Mouse (Mus musculus): ENCODE measurements around the gene Mta2.
A peak's percentile ranks its signal among the peaks of the same experiment; 100 is the strongest.

The Mta2 gene

DNA sequence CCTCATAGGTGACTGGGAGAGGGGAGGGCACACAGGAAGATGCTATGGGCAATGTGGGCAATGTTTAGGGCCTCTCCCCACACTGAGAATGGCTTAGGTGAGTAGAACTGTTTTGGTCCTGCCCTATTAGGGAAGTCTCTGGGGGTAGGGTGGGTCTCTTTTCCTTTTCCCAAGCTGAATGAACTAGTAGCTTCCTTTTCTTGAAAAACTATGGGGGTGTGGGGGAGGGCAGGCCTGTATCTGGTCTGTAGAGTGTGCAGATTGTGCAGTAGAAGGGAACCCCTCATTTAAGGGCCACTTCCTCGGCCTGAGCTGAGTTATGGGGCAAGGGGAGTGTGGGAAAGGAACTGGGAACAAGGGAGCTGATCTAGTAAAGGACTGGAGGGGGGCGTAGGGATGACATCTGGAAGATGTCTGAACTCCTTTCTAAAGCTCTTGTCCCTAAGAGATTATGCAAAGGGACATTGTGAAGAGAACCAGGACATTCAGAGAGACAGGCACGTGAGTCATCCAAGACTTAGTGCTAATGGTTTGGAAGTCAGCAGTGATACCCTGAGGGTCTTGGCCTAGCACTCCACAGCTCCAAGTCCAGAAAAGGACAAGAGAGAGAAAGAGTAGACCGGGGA is 49.7 kb downstream of the Mta2 start:
- DNase-seq (ENCODE audit: low read depth in 2 of 2, low spot score in 2 of 2) = no peak

DNA sequence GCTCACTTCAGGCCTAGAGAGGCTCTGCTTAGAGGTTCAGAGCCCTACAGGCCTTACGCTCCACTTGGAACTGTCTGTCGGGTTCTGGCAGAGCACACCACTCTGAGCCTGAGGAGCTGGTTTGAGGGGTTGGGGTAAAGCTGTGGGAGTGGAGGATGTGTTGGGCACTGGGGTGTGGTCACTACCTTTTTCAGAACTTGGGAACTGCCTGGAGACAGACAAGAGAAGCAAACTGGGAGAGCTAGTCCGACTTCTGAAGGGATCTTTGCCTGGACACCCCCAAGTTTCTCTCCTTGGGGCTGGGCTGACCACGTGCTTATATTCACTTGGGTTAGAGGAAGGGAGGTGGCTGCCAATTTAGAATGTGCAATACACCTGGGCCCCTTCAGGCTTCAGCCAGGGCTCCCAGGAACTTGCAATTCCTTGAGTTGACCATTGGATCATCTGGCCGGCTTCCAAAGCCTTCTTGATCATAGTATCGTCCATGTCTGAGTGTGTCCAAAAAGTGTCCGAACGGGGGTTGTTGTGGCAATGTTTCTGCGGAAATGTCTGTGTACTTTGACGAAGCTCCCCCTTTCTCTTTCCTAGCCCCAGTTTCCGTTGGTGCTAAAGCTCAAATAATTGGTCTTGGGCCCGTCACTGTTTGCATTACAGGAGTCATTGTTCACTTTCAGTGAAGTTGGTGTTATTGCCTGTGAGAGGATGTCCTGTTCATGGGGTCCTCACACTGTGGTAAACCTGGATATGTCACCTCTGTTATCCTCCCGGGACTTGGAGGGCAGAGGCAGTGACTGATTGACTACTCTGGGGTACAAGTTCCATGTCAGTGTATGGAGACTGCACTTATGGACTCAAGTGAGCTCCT is 50.4 kb downstream of the Mta2 start:
- DNase-seq (ENCODE audit: low read depth in 2 of 2, low spot score in 2 of 2) = no peak

DNA sequence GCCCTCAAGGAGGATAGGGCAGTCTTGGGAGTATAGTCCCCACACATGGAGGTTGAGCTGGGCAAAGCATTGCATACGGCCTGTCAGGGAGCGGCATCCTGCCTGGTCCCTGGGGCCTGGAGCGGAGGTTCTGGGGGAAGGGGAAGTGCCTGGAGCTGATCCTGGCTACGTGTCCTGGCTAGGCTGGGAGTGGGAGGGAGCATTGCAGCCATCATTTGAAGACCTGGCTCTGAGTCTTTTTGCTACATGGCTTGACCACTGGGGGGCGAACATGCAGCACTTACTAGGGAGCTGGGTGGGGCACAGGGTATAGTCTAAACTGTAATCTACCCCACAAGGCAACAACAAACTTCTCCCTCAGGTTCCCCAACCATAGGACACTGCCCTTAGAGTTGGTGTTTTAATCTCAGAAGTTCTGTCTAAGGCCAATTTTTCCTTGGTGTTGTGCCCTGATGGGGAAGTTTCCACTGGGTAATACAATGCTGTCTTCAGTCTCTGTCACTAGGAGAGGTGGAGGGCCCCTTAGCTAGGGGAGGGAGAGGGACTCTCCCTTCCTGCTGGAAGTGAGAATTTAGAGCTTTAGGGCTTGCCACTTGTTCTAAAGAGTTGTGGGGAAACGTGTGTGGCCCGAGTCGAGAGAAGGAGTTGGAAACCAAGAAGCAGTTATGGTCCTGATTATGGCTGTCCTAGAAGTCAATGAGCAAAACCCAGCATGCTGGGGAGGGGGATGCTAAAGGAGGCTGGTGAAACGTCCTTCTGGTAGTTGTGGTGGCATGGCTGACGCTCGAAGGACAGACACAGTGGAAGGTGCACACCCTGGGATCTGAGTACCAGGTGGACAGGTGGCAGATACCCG is 51.3 kb downstream of the Mta2 start:
- DNase-seq (ENCODE audit: low read depth in 2 of 2, low spot score in 2 of 2) = peak; percentile 70 to 85

DNA sequence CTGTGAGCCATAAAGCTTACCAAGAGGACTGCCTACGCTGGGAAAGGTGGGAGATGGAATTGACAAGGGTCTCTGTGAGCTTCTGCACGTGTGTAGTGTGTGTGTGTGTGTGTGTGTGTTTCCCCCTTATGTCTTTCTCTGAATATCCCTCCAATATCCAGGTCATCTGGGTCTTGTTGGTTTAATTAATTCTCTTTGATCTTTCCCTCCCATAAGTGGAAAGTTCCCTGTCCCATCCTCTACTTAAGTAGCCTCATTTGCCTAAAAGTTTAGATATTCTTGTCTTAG is 51.9 kb downstream of the Mta2 start:
- no peak for DNase-seq (ENCODE audit: low read depth in 2 of 2, low spot score in 2 of 2)

DNA sequence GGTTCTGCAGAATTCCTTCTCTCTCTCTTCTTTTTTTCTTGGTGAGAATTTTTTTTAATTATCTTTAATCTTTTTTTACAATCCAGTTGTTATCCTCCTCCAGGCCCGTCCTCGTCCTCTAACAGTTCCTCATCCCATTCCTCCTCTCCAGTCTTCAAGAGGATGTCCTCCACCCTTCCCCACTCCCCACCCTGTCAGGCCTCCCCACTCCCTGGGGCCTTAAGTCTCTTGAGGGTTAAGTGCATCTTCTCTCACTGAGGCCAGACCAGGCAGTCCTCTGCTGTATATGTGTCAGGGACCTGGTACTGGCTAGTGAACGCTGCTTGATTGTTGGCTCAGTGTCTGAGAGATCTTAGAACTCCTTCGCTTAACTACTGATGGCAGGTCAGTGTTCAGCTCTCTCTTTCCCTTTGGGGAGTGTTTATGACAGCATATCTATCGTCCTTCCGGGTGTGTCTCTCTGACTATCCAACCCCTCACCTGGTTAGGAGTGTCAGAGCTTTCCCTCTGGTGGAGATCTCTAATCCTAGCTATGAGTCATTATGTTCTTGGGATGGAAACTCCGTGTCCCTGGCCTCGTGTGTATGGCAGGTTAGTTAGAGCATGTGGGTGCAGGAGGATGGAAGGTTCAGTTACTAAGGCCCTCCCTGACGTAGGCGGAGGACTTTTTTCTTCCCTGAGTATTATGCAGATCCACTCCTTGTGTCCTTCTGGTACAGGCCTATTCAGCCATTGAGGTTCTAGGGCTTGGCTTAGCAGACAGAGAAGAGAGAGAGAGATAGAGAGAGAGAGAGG is 53.3 kb downstream of the Mta2 start:
- DNase-seq (ENCODE audit: low read depth in 2 of 2, low spot score in 2 of 2) = no peak

DNA sequence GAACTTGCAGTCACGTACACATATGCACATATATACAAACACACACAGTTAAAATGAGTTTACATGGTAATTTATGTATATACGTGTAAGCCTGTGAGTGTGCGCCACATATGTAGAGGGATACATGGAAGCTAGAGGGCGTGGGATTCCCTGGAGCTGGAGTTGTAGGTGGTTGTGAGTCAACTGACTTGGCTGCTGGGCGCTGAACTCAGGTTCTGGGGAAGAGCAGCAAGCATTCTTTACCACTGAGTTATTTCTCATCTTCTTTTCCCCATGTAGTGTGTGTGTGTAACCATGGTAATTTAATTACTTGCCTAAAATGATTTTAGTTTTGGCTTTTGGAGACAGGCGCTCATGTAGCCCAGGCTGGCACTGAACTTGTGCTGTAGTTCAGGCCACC is 54.9 kb downstream of the Mta2 start:
- no peak for DNase-seq (ENCODE audit: low read depth in 2 of 2, low spot score in 2 of 2)

DNA sequence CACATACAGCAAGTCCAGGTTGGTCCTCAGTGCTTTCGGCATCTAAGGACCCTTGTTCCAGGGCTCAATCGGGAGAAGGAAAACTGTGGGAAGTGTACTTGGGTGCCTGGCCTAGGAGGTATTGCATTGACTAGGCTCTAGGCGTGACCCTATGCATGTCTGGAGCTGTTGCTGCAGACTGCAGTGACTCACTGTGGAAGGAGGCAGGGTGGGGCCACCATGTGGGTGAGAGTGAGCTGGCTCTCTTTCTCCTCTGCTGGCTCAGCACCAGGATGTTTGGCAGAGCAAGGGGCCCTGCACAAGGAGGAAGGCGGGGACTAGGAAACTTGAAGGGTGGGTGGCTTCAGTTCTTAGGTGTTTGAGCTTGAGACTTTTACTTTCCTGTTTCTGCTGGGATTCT is 55.9 kb downstream of the Mta2 start:
- peak; percentile 61 to 69 for DNase-seq (ENCODE audit: low read depth in 2 of 2, low spot score in 2 of 2)

DNA sequence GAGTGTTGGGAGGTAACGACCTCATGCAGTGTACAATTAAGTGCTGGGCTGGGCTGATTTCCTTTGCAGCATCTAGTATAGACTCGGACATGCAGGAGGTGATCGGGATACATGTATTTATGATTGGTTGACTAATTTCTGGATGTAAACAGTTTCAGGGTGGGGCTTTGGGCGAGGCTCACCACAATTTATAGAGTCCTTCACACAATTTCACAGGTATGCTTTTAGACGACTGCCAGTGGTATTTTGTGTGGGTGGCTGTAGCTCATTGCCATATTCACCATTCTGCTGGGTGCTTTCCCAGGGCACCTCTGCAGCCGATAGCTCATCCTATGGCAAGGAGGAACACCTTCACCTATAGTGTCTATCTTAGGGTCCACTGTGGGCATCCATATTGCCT is 56.9 kb downstream of the Mta2 start:
- DNase-seq (ENCODE audit: low read depth in 2 of 2, low spot score in 2 of 2) = no peak

DNA sequence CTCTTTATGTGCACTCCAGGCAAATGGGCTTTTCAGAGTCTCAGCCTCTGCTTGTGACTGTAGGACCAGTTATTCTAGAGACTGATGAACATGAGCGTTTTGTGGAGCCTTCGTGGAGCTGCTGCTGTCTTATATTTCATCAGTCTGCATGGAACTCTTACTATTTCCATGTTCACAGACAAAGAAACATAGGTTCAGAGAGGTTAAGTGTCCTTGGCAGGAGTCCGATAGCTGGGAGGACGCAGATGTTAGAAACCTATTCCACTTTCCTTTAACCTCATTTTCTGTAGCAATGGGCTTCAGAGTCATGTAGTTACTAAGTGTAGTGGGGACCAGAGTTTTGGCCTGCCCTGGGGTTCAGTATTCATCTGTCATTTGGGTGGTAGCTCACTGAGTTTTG is 57.5 kb downstream of the Mta2 start:
- DNase-seq (ENCODE audit: low read depth in 2 of 2, low spot score in 2 of 2) = no peak

Data from CD8-positive naive resting alpha-beta T cell, adult 2 months (primary cell).